Mouse (Mus musculus) intestine, embryonic 16.5 days (tissue): ENCODE results near the gene Lipa. TPM values are rescaled to one million over a fixed set of nuclear protein-coding genes. Genes with fewer than 3 reads are reported as not detected.
A peak's percentile ranks its signal among the peaks of the same experiment; 100 is the strongest.

Experiments used
- ATAC-seq: fragments of 200-750 bp; cut with Nextera tagmentation; 2 replicates; pipeline ENCODE4 v1.8.0; 2017; ENCODE audit warnings: moderate TSS enrichment, moderate library complexity
- H3K27ac ChIP-seq: fragments of 300-500 bp; sonication (generic); 2 replicates; pipeline ENCODE4 v1.5.1; 2014; ENCODE audit warnings: mild to moderate bottlenecking, low read length
- H3K27me3 ChIP-seq: fragments of 300-500 bp; sonication (generic); replicated peaks from 2 replicates; pipeline ENCODE4 v1.6.1; 2014; ENCODE audit warnings: low read length, control low read depth, mixed read lengths; ENCODE audit not compliant: control insufficient read depth, insufficient read depth
- H3K36me3 ChIP-seq: fragments of 300-500 bp; sonication (generic); 2 replicates; pipeline ENCODE4 v1.6.1; 2014; ENCODE audit warnings: low read length, control low read depth; ENCODE audit not compliant: control insufficient read depth, insufficient read depth
- H3K4me1 ChIP-seq: fragments of 300-500 bp; sonication (generic); 2 replicates; pipeline ENCODE4 v1.6.1; 2014; ENCODE audit warnings: low read length, control low read depth, mixed read lengths; ENCODE audit not compliant: control insufficient read depth, insufficient read depth
- H3K4me2 ChIP-seq: fragments of 300-500 bp; sonication (generic); 2 replicates; pipeline ENCODE4 v1.6.1; 2014; ENCODE audit warnings: low read depth, low read length, control low read depth
- H3K4me3 ChIP-seq: fragments of 300-500 bp; sonication (generic); 2 replicates; pipeline ENCODE4 v1.5.1; 2014; ENCODE audit warnings: mild to moderate bottlenecking, low read length
- H3K9ac ChIP-seq: fragments of 300-500 bp; sonication (generic); 2 replicates; pipeline ENCODE4 v1.6.1; 2014; ENCODE audit warnings: low read depth, low read length
- H3K9me3 ChIP-seq: fragments of 300-500 bp; sonication (generic); 2 replicates; pipeline ENCODE4 v1.6.1; 2016; ENCODE audit warnings: low read length, control low read depth; ENCODE audit not compliant: control insufficient read depth
- whole genome bisulfite sequencing: fragments of 180-500 bp; shearing (Covaris S2); extraction: QIAGEN DNeasy Blood & Tissue Kit; methylation state at CpG from one replicate; pipeline ENCODE4 v1.1.7; 2014; 5-methylcytosine and 5-hydroxymethylcytosine counted together
- polyA plus RNA-seq: library from polyadenylated mRNA; unstranded; fragments of >200 nt; fragmentation: Nextera tagmentation; extraction: Ambion mirVana; gene quantifications from 2 replicates; pipeline ENCODE4 v1.2.1, GENCODE M21; 2015

Gene Lipa
- polyA plus RNA-seq, 1 experiment from 2014 or later, result 39.9 TPM

- ATAC-seq, result peak; percentile 67; the same call in 1 of the 2 replicates
- no peaks in the 10 kb centered on the region; the same call in 1 of the 2 replicates for H3K4me1 ChIP-seq
- H3K9ac ChIP-seq, result no peak overlapping the region
- H3K9me3 ChIP-seq, result no peaks in the 10 kb centered on the region
- peak overlapping the region; percentile 49; the same call in 1 of the 2 replicates for H3K27ac ChIP-seq
- 53% methylated on average over 4 of the region's 4 CpGs for WGBS
- H3K27me3 ChIP-seq, result no peaks in the 10 kb centered on the region
- no peak overlapping the region for H3K4me3 ChIP-seq
- no peak overlapping the region for H3K4me2 ChIP-seq
- no peaks in the 10 kb centered on the region for H3K36me3 ChIP-seq
Observed at GRCm38 (mm10) chr19:34445410-34446012, 81.8 kb downstream of the Lipa start.

- no peaks in the 10 kb centered on the region for H3K36me3 ChIP-seq
- H3K4me1 ChIP-seq, result no peaks in the 10 kb centered on the region; the same call in 1 of the 2 replicates
- H3K4me3 ChIP-seq, result no peak overlapping the region
- H3K9ac ChIP-seq, result no peak overlapping the region
- ATAC-seq, result no peak
- no peak overlapping the region for H3K27ac ChIP-seq
- H3K9me3 ChIP-seq, result no peaks in the 10 kb centered on the region
- H3K27me3 ChIP-seq, result no peaks in the 10 kb centered on the region
- 80% methylated on average over 3 of the region's 3 CpGs for WGBS
- no peak overlapping the region for H3K4me2 ChIP-seq
Observed at GRCm38 (mm10) chr19:34444785-34445184, 82.5 kb downstream of the Lipa start.

Other genes starting within 250 kb of the Lipa start
- gene Fas, start 236.8 kb downstream of the Lipa start, polyA plus RNA-seq, result 5.8 and 6.4 TPM in 2 replicates
- 3.6 and 4.0 TPM in 2 replicates for gene Ch25h, start 52.3 kb downstream of the Lipa start, polyA plus RNA-seq
- 5.7 and 5.8 TPM in 2 replicates for gene Ifit2, start 23.2 kb upstream of the Lipa start, polyA plus RNA-seq
- gene Ifit3, start 56.1 kb upstream of the Lipa start, polyA plus RNA-seq, result 0.70 and 1.6 TPM in 2 replicates
- gene Ifit1bl1, start 74.5 kb upstream of the Lipa start, polyA plus RNA-seq, result 0.86 and 0.88 TPM in 2 replicates
- gene Ifit3b, start 80.5 kb upstream of the Lipa start, polyA plus RNA-seq, result 0.15 and 0.32 TPM in 2 replicates
- 19.9 and 32.3 TPM in 2 replicates for gene Ifit1bl2, start 113.3 kb upstream of the Lipa start, polyA plus RNA-seq
- 10.8 and 12.6 TPM in 2 replicates for gene Ifit1, start 113.4 kb upstream of the Lipa start, polyA plus RNA-seq
- gene Slc16a12, start 219.8 kb upstream of the Lipa start, polyA plus RNA-seq, result 8.1 and 8.3 TPM in 2 replicates